Mouse (Mus musculus): Measurements from ENCODE around the gene Kcnk10.

Kcnk10 gene

GRCm38 (mm10) chr12:98571896-98572680 is 6.0 kb downstream of the Kcnk10 start:
- DNase-seq (ENCODE audit: extremely low spot score, low read depth, low spot score) = no peak

- DNase-seq (ENCODE audit: extremely low spot score, low read depth, low spot score) = no peak
These were observed 8.7 kb downstream of the Kcnk10 start for GRCm38 (mm10) chr12:98569380-98569779.

- no peak for DNase-seq (ENCODE audit: extremely low spot score, low read depth, low spot score)
These were observed 10.2 kb downstream of the Kcnk10 start for GRCm38 (mm10) chr12:98567877-98568276.

GRCm38 (mm10) chr12:98564383-98564782 is 13.7 kb downstream of the Kcnk10 start:
- no peak for DNase-seq (ENCODE audit: extremely low spot score, low read depth, low spot score)

- DNase-seq (ENCODE audit: extremely low spot score, low read depth, low spot score) = no peak
These were observed 14.8 kb downstream of the Kcnk10 start for GRCm38 (mm10) chr12:98563261-98563660.

- no peak for DNase-seq (ENCODE audit: extremely low spot score, low read depth, low spot score)
These were observed 15.7 kb downstream of the Kcnk10 start for GRCm38 (mm10) chr12:98562341-98562977.

- DNase-seq (ENCODE audit: extremely low spot score, low read depth, low spot score) = no peak
These were observed 18.1 kb downstream of the Kcnk10 start for GRCm38 (mm10) chr12:98560038-98560437.

GRCm38 (mm10) chr12:98557013-98557677 is 21.0 kb downstream of the Kcnk10 start:
- DNase-seq (ENCODE audit: extremely low spot score, low read depth, low spot score) = no peak

- no peak for DNase-seq (ENCODE audit: extremely low spot score, low read depth, low spot score)
These were observed 28.1 kb downstream of the Kcnk10 start for GRCm38 (mm10) chr12:98549981-98550380.

GRCm38 (mm10) chr12:98548141-98548540 is 30.0 kb downstream of the Kcnk10 start:
- no peak for DNase-seq (ENCODE audit: extremely low spot score, low read depth, low spot score)

GRCm38 (mm10) chr12:98545875-98546274 is 32.2 kb downstream of the Kcnk10 start:
- DNase-seq (ENCODE audit: extremely low spot score, low read depth, low spot score) = no peak

GRCm38 (mm10) chr12:98545251-98545560 is 32.9 kb downstream of the Kcnk10 start:
- no peak for DNase-seq (ENCODE audit: extremely low spot score, low read depth, low spot score)

- no peak for DNase-seq (ENCODE audit: extremely low spot score, low read depth, low spot score)
These were observed 33.4 kb downstream of the Kcnk10 start for GRCm38 (mm10) chr12:98544545-98545250.

GRCm38 (mm10) chr12:98536760-98537159 is 41.4 kb downstream of the Kcnk10 start:
- DNase-seq (ENCODE audit: extremely low spot score, low read depth, low spot score) = no peak

GRCm38 (mm10) chr12:98536036-98536435 is 42.1 kb downstream of the Kcnk10 start:
- DNase-seq (ENCODE audit: extremely low spot score, low read depth, low spot score) = no peak

GRCm38 (mm10) chr12:98535494-98535901 is 42.6 kb downstream of the Kcnk10 start:
- no peak for DNase-seq (ENCODE audit: extremely low spot score, low read depth, low spot score)

- DNase-seq (ENCODE audit: extremely low spot score, low read depth, low spot score) = no peak
These were observed 49.5 kb downstream of the Kcnk10 start for GRCm38 (mm10) chr12:98528635-98529034.

GRCm38 (mm10) chr12:98525361-98525760 is 52.7 kb downstream of the Kcnk10 start:
- DNase-seq (ENCODE audit: extremely low spot score, low read depth, low spot score) = no peak

GRCm38 (mm10) chr12:98524331-98525311 is 53.5 kb downstream of the Kcnk10 start:
- no peak for DNase-seq (ENCODE audit: extremely low spot score, low read depth, low spot score)

- DNase-seq (ENCODE audit: extremely low spot score, low read depth, low spot score) = no peak
These were observed 56.8 kb downstream of the Kcnk10 start for GRCm38 (mm10) chr12:98521311-98521710.

All from hindlimb bud, embryonic 11.5 days (tissue).